Mouse (Mus musculus): ENCODE results near the gene Slc16a5.
"Not testable (repeated sequence)": the region's sequence is repeated elsewhere in the genome, so short reads cannot be mapped to it uniquely, and the experiment has no call there.

Slc16a5 gene

DNA sequence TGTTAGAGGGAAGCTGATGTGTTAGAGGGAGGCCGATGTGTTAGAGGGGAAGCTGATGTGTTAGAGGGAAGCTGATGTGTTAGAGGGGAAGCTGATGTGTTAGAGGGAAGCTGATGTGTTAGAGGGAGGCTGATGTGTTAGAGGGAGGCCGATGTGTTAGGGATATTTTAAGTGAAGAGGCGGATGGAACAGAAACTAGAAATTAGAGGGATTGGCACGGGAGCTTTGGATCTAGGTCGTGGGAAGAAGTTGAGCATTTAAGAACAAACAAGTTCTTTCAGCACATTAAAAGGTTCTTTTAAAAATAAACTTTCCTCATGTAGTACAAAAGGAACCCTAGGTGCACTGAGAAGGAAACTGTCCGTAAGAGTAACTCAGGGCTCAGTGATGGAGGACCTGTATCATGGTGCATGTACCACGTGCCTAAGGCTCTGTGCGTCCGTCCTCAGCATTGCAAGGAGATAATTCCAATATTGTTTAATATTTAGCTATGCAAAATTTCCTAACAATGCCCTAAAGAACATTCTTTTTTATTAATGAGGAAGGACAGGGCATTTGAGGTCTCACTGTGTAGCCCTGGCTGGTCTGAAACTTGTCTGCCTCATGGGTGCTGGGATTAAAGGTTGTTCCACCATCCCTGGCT lies 16.1 kb downstream of the Slc16a5 start:
- DNase-seq (ENCODE audit: low spot score): no peak

DNA sequence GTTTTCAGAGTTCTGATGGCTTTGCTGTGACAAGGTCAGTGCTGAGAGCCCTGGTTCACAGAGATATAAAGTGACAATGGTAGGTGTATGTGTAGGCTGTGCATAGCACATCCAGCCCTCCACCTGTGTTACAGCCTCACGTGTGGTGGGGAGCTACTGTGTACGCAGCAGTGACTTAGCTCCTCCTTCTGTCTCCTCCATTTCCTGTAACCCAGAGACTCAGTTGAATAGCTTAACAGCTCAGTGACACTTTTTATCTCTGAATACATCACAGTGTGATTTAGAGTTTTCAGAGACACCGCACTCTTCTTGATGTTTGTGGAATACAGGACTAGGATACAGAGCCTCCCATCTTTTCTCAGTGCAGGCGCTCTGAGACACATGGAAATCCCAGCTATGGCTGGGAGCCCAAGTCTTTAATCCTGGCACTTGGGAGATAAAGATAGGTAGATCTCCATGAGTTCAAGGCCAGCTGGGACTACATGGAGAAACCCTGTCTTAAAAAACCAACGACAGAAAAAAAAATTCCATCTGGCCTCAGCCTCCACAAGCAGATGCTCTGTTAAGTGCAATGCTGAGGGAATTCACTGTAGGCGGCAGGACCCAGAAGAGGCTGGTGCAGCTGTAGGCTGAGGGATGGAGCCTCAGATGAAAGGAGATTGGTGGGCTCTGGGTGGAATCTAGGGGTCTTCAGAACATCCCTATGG lies 19.4 kb downstream of the Slc16a5 start:
- DNase-seq (ENCODE audit: low spot score): peak; percentile 75

DNA sequence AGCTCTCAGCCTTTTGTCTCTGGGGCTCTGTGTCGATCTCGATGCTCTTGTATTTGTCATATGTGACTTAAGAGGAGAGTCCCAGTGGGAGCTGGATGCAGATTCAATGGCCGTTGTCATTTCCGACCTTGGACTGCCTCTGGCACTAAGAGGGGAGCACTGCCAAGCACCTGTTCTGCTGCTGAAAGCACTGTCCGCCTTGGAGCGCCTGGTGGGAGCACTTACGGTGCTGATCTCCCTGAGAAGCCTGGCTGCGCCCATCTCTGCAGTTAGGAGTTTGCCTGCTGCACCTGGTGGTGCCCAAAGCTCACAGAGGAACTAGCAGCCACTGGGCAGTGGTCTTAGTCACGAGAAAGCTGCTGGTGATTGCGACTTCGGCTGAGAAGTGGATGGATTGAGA lies 21.0 kb downstream of the Slc16a5 start:
- DNase-seq (ENCODE audit: low spot score): no peak

DNA sequence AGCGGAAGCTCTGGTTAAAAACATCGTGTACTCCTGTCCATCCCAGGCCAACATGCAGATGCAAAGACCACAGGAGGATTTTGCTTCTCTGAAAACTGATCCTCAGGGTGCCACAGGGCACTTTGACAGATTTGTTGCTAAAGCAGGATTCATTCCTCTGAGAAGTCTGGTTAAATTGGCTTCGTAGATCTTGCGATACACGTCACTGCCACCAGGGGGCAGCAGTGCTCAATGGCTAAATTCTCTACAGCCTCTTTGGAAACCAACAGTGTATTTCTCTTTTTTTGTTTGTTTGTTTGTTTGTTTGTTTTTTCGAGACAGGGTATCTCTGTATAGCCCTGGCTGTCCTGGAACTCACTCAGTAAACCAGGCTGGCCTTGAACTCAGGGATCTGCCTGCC lies 21.5 kb downstream of the Slc16a5 start:
- DNase-seq (ENCODE audit: low spot score): peak; percentile 85

DNA sequence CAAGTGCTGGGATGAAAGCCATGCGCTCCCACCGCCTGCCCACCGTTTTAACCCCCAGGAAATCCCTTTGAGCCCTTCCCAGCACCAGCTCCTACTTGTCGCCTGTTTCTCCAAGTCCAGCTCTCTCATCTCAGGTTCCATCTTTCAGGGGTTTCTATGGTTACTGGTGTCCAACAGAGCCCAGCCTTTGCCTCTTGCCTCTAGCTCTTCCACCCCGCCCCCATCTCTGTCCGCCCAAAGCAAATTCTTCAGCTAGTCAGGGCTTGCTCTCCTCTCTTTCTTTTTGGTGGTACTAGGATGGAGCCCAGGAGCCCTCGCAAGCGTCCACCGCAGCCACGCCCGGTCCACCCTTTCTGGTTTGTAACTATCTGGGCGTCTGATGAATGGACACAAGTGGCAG lies 22.9 kb downstream of the Slc16a5 start:
- DNase-seq (ENCODE audit: low spot score): no peak

DNA sequence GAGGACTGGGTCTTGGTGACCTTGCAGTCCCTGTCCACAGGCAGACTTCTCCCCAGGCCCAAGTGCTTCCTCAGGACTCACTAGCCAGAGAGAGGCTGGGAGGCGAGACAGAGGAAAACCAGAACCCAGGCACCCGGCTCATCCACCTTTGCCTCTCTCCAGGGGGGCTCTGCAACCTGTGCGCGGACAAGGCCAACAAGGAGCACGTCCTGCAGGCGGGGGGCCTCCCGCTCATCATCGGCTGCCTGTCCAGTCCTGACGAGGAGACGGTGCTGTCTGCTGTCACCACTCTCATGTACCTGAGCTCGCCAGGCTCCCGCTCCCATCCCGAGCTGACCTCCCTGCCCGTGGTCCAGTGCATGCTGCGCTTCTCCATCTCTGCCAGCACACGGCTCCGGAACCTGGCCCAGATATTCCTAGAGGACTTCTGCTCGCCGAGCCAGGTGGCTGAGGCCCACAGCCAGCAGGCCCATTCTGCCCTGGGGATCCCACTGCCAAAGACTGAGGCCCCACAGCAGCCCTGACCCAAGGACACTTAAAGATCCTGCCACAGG lies 26.4 kb downstream of the Slc16a5 start:
- DNase-seq (ENCODE audit: low spot score): no peak

DNA sequence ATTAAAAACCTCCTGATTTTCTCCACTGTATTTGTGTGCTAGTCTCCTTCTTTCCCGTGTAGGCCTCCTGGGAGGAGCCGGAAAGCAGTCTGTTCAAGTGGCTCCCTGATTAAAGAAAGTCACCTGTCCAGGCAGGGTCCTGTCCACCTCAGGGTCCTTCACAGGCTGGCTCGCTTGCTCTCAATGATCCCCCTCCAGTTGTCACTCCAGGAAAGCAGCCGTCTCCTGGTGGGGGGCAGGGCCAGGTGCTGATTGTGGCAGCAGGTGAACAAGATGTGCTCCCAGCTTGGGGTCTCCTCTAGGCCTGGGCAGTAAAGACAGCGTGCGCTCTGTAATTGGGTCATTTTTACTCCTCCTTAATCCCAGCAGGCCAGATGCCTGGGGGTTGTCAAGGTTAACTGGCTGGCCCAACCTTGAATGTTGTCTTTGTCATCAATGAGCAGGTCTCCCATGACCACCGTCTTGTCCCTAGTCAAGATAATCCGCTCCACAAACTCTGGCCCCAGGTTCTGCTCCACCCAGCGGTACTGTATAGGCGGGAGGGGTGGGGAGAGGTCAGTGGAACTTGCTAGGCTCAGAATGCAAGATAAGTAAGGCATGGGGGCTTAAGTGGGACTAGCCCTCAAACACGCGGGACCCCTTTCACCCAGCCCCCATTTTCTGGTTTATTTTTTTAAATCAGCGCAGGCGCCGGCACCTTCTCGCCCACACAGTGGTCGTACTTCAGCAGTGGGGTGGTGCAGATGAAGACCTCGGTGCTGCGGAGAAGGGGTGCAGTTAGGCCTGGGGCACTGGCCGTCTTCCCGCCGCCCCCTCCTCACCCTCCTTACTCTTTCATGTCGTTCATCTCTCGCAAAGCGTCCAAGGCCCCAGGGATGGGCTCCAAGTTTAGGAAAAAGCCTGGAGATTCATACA lies 28.4 kb downstream of the Slc16a5 start:
- no peak for DNase-seq (ENCODE audit: low spot score)

DNA sequence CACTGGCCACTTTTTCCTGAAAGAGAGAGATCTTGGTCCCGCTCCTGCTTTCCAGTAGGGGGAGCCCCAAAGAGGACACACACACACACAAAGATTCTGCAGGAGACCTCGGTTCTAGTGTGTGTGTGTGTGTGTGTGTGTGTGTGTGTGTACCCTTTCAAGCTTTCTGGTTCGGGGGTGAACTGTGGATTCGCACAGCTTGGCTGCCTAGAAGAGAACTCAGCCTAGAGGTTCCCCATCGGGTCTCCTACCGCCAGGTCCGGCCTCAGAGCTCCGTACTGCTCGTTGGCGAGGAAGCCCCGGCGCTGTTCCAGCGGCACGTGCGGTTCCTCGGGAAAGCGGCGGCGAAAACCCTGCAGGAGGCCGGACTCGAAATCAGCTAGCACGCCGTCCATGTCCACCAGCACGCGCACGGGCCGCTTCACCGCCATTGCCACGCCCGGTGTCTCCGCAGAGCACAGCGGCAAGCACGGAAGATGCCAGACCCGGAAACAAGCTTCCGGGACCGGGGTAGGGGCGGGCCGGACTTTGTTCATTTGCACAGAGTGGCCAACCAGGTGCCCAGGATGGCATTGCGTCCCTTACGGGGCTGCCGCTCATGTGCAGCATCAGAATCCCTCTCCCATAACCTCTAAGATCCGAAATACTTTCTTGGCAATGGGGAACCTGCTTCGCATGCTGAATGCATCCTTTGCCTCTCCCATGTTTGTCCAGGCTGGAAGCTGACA lies 29.2 kb downstream of the Slc16a5 start, which contains the start of gene Nt5c:
TSS of gene Nt5c (minus strand) at position 507 of the 728 bp plus-strand sequence.
- DNase-seq (ENCODE audit: low spot score): peak; percentile 87

DNA sequence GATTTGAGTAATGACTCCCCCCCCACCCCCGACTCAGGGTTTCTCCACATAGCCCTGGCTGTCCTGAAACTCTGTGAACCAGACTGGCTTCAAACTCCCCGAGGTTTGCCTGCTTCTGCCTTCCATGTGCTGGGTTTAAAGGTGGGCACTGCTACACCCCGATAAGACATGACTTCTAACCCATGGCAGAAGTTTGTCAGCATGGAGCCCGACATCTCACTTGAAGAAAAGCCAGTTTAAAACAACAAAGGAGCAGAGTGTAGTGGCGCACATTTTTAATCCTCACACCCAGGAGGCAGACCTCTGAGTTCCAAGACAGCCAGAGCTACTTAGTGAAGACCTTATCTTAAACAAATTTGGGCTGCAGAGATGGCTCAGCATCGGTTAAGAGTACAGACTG lies 30.1 kb downstream of the Slc16a5 start:
- DNase-seq (ENCODE audit: low spot score): no peak

DNA sequence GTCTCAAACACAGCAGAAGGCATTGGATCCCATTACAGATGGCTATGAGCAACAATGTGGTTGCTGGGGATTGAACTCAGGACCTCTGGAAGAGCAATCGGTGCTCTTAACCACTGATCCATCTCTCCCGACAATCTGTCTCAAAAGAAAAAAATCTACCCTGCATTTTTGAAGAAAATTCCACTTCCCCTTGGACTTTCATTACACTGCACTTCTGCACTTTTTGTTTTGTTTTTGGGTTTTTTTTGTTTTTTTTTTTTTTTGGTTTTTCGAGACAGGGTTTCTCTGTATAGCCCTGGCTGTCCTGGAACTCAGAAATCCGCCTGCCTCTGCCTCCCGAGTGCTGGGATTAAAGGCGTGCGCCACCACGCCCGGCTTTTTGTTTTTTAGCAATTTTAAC lies 34.3 kb downstream of the Slc16a5 start:
- DNase-seq (ENCODE audit: low spot score): not testable (repeated sequence)

DNA sequence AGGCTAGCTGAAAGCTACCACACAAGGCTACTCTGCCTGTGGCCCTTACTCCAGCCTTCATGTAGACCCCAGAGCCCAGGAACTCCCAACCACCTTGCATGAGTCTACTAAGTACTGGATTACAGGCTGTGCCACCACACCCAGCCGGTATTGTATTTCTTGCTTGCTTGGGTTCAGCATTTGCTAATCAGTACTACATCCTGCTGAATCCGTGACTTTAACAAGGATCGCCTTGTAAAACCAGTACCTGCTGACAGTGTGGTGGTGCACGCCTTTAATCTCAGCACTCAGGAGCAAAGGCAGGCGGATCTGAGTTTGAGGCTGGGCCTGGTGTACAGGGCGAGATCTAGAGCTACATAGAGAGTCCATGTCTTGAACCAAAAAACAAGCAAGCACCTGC lies 40.4 kb downstream of the Slc16a5 start:
- no peak for DNase-seq (ENCODE audit: low spot score)

DNA sequence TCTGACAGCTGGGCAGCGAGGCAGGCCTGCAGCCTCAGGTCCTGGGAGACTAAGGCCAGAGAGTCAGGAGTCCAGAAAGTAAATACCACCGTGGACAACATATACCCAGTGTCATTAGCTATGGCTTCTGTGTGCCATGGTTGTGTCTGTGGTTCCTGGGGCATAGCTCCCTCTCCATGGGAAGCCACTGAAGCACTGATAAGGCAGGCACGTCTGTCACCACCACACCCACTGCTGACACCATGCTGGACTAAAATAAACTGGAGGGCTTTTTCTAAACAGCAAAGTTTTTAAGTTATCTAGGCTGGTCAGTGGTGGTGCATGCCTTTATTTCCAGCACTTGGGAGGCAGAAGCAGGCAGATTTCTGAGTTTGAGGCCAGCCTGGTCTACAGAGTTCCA lies 44.3 kb downstream of the Slc16a5 start:
- DNase-seq (ENCODE audit: low spot score): no peak

DNA sequence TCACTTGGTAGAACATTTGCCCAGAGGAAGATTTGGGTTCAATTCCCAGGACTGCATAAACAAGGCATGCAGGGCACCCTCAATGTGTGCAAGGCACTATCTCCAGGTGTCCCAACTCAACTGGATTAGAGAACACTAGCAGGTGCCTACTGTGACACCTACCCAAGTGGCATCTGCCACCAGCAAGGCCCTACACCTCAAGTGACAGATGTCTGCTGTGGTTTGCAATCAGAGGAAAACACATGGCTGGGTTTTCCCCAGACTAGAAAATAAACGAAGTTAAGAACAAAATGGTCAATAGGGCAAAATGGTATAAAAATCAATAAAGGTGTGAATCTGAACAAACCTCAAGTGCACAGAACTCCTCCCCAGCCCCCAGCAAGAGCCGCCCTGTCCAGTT lies 45.8 kb downstream of the Slc16a5 start:
- DNase-seq (ENCODE audit: low spot score): no peak

DNA sequence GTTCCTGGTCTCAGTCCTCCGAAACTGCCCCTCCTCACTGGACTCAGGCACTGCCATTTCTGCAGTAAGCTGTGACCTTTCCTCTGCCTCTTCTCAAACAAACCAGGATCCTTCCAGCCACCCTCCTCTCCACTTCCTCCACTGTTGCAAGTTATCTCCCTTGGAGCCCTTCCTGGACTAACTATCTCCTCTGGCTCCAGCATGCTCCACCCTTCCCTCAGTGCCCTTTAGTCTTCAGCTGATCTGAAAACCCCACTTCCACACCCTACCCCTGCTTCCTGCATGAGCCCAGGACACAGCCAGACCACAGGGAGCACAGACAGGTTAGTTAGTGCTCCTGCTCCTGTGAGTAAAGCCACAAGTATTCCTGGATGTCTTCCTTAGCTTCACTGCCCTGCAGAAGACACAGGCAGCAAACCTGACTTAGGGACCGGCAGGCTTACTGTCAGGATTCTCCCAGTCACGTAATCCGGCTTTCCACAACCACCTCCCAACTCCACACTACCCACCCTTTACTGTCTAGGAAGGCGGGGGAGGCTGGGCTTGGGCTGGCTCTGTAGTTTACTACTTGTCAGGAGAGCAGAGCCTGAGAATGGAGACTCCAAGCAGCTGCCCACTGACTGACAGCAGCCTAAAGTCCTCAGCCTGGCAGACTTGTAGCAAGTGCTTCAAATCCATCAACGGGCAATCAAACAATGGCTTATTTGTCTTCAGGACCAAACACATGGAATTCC lies 47.7 kb downstream of the Slc16a5 start:
- DNase-seq (ENCODE audit: low spot score): no peak

DNA sequence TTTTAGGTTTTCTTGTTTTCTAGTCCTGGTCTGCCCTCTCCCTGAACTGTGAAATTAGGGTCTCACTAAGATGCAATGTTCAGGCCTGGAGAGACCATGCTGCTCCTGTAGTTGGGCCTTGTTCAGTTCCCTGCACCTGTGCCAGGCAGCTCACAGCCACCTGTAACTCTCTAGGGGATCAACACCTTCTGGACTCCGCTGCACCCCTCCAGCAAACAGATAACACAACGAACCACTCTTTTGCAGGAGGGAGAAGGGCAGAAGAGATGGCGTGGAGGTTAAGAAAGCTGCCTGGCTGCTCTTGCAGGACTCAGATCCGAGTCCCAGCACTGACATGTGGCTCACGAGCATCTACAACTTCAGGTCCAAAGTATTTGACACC lies 48.2 kb downstream of the Slc16a5 start:
- DNase-seq (ENCODE audit: low spot score): no peak

DNA sequence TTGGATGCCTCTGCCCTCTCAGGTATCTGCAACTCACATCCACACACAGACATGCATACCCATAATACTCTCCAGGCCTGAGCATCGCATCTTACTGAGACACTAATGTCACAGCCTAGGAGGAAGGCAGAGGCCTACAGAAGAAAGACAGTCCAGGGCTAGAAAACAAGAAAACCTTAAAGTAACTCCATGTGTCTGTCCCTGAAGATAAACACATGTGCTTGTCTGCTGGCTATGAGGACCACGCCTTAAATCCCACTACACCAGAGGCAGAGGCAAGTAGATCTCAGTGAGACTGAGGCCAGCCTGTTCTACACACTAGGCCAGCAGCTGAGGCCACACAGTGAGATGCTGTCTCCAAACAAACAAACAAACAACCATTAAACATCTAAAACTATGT lies 48.8 kb downstream of the Slc16a5 start:
- DNase-seq (ENCODE audit: low spot score): no peak

DNA sequence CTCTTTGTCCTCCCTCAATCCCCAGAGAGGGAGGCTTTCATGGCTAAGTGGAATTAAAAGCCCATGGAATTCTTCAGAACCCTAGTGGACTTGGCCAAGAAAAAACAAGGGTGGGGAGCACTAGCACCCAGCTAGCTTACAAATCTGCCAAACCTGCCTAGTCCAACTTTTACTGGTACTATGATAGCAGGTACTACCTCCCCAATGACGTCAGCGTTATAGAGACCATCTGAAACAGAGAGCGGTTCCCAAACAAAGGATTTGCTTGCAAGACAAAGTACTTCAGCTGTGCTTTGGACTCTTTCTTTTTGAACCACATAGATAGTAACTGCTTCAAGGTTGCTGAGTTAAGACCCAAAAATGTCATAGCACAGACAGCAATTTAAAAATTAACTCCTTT lies 49.7 kb downstream of the Slc16a5 start:
- no peak for DNase-seq (ENCODE audit: low spot score)

DNA sequence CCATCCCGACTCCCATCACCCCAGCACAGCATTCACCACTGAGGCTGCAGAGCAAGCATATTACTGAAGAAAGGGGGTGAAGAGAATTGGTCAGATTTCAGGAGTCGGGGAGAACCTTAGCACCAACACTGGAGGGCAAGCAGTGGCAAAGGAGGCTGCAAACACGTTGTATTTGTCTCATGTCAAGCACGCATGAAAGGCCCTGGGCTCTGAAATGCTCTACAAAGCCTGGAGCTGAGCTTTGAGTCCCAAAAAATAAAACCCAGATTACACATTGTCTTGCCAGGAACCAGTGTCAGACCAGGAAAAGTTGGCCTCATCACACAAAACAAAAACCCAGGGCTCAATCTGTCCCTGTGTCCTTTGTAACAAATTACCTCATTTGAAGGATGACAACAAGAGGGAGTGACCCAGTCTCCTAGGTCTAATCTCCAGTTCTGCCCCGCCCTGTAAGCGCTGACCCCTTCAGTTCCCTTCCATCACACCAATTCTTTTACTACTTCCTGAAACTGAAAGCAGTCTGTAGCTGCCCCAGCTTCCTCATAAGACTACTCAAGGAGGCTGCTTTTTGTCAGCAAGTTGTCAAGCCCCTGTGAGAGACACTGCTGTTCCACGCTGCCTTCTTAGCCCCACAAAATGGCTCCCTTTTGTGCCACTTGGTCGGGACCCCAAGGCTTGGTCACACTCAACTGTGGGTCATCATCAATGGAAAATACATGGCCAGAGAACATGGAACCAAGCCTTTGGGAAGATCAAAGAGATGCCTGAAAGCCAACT lies 50.3 kb downstream of the Slc16a5 start:
- no peak for DNase-seq (ENCODE audit: low spot score)

DNA sequence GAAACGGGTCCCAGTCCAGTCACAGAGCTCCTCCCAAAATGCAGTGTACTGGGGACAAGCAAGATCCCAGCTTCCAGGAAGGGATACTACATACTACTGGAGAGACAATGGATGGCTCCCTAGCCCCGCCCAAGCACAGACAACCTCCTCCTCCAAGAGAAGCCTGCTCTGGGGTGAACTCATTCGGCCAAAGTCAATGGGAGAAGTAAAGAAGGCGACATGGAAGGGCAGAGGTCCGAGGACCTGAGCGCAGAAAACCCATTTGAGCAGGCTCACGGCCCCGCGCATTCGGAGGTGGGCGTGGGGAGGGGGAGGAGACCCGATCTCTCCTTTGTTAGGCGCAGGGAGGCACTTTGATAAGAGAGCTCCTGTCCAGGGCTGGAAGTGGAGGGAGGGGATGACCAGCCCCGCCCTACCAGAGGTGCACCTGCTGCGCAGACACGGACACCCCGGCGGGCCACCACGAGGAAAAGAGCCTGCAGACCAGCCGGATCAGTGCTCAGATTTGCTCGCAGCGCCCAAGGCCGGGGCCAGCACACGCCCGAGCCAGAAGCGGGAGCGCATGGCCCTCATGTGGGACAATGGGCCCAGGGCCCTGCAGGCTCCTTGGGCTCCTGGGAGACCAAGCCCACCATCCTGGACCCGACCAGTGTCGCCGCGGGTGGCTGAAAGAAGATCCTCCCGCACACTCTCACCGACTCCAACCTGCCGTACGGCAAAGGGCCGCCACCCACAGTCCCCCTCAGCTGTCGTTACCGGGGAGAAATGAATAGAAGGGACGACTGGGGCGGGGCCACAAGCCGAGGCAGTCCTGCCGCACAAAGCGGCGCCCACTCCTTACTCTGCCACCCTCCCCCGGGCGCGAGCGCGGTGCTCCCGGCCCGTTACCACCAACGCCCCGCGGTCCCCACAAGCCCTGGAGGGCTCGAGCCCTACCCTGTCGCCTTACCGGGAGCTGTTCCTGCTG lies 51.3 kb downstream of the Slc16a5 start:
- no peak for DNase-seq (ENCODE audit: low spot score)

Measured in layer of hippocampus, adult 11-12 months (tissue).